Mouse (Mus musculus) intestine, postnatal 0 days (tissue): Measurements from ENCODE around the gene 9930022D16Rik. TPM values are rescaled to one million over a fixed set of nuclear protein-coding genes. Genes with fewer than 3 reads are reported as not detected.

Experiments
- ATAC-seq: fragments of 200-750 bp; cut with Nextera tagmentation; 2 replicates; pipeline ENCODE4 v1.8.0; 2017; ENCODE audit warnings: mild to moderate bottlenecking, moderate TSS enrichment, moderate library complexity
- H3K27ac ChIP-seq: fragments of 300-500 bp; sonication (generic); 2 replicates; pipeline ENCODE4 v1.5.1; 2014; ENCODE audit warnings: mild to moderate bottlenecking, low read depth, low read length, moderate library complexity
- H3K27me3 ChIP-seq: fragments of 300-500 bp; sonication (generic); replicated peaks from 2 replicates; pipeline ENCODE4 v1.6.1; 2014; ENCODE audit warnings: low read length, mixed read lengths; ENCODE audit not compliant: control insufficient read depth, insufficient read depth
- H3K36me3 ChIP-seq: fragments of 300-500 bp; sonication (generic); 2 replicates; pipeline ENCODE4 v1.6.1; 2014; ENCODE audit warnings: mild to moderate bottlenecking, moderate library complexity; ENCODE audit not compliant: control insufficient read depth, insufficient read depth
- H3K4me1 ChIP-seq: fragments of 300-500 bp; sonication (generic); replicated peaks from 2 replicates; pipeline ENCODE4 v1.6.1; 2014; ENCODE audit warnings: antibody characterized with exemption, low read length, mixed read lengths; ENCODE audit not compliant: control insufficient read depth, insufficient read depth
- H3K4me2 ChIP-seq: fragments of 300-500 bp; sonication (generic); replicated peaks from 2 replicates; pipeline ENCODE4 v1.6.1; 2014; ENCODE audit warnings: low read depth, mild to moderate bottlenecking, moderate library complexity
- H3K4me3 ChIP-seq: fragments of 300-500 bp; sonication (generic); 2 replicates; pipeline ENCODE4 v1.5.1; 2014; ENCODE audit warnings: low read depth, low read length
- H3K9ac ChIP-seq: fragments of 300-500 bp; sonication (generic); 2 replicates; pipeline ENCODE4 v1.6.1; 2014; ENCODE audit warnings: mild to moderate bottlenecking, low read depth, low read length
- H3K9me3 ChIP-seq: fragments of 300-500 bp; sonication (generic); 2 replicates; pipeline ENCODE4 v1.6.1; 2016; ENCODE audit warnings: mixed run types; ENCODE audit not compliant: control insufficient read depth
- CTCF ChIP-seq: sonication (generic); IDR thresholded peaks from 2 replicates; pipeline ENCODE4 v1.5.1; 2016; ENCODE audit warnings: low read depth, mild to moderate bottlenecking, control low read depth, antibody characterized with exemption, moderate library complexity
- WGBS: fragments of 180-500 bp; shearing (Covaris S2); extraction: QIAGEN DNeasy Blood & Tissue Kit; methylation state at CpG from one replicate; pipeline ENCODE4 v1.1.7; 2014; 5-methylcytosine and 5-hydroxymethylcytosine counted together
- polyA plus RNA-seq: library from polyadenylated mRNA; unstranded; fragments of >200 nt; fragmentation: Nextera tagmentation; extraction: Ambion mirVana; gene quantifications from 2 replicates; pipeline ENCODE4 v1.2.1, GENCODE M21; 2015

9930022D16Rik gene
- polyA plus RNA-seq, 1 experiment from 2014 or later: 0.08 TPM

GRCm38 (mm10) chr11:109375412-109375811 lies 38.3 kb upstream of the 9930022D16Rik start:
- Histone ChIP-seq H3K4me1 (0 out of 2 replicates have a peak, but pooled peaks cover 4% of the 10 kb centered on the region), H3K4me2 (no peak overlapping the region), H3K27me3 (no peaks in the 10 kb centered on the region), H3K9me3 (no peaks in the 10 kb centered on the region), H3K4me3 (no peak overlapping the region), H3K36me3 (peaks cover 12% of the 10 kb centered on the region; the same call in 1 of the 2 replicates), H3K9ac (no peak overlapping the region), H3K27ac (no peak overlapping the region)
- no peak for ATAC-seq
- 72% methylated on average over 7 of the region's 7 CpGs for WGBS
- no peak for TF ChIP-seq CTCF

DNA sequence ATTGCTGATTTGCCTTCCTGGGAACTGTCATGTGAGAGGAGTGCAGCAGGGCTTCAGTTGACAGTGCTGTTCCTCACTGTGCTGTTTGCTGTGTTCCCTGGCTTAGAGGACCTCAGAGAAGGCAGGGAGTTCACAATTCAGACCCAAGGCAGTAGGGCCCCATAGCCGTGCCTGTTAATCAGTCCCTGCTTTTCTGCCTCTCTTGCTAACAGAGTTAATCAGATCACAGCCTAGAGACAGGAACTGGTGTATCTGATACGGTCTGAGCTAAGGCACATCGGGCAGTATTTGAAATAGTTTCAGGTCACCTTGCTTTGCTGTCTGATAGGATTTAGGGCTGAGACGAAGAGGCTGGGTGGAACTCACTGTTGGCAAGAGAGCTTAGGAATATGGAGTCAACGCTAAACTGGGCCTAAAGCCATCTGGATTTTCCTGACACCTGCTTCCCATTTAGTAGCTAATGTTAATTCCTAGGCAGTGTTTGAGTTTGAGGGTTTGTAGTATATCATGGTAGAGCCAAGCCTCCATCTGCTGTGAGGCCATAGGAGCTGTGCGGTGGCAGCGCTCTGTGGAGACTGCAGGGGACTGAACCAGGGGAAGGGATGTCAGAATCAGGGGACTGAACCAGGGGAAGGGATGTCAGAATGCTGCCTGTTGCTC lies 37.1 kb upstream of the 9930022D16Rik start:
- TF ChIP-seq CTCF: no peak
- no peak for ATAC-seq
- Histone ChIP-seq H3K9me3 (no peaks in the 10 kb centered on the region), H3K36me3 (peaks cover 5% of the 10 kb centered on the region; the same call in 1 of the 2 replicates), H3K4me2 (no peak overlapping the region), H3K4me3 (no peak overlapping the region), H3K4me1 (0 out of 2 replicates have a peak, but pooled peaks cover 4% of the 10 kb centered on the region), H3K9ac (no peak overlapping the region), H3K27ac (no peak overlapping the region), H3K27me3 (no peaks in the 10 kb centered on the region)
- 43% methylated on average over 7 of the region's 7 CpGs for WGBS

DNA sequence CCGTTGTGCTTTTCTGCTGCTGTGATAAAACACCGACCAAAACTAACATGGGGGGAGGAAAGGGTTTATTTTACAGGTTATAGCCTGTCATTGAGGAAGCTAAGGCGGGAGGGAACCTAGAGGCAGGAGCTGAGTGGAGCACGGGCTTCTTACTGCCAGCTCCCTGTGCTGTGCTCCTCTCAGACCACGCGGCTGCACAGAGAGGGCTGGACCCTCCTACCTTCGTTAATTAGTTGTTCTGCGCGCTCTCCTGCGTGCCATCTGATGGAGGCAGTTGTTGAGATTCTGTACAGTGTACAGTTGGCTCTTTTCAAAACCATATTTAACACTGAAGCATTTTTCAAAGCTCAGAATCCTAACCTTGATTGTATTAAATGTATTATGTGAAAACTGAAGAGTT lies 36.2 kb upstream of the 9930022D16Rik start:
- Histone ChIP-seq H3K4me2 (no peak overlapping the region), H3K4me3 (no peak overlapping the region), H3K36me3 (peaks cover 5% of the 10 kb centered on the region; the same call in 1 of the 2 replicates), H3K9ac (no peak overlapping the region), H3K9me3 (no peaks in the 10 kb centered on the region), H3K4me1 (0 out of 2 replicates have a peak, but pooled peaks cover 4% of the 10 kb centered on the region), H3K27me3 (no peaks in the 10 kb centered on the region), H3K27ac (no peak overlapping the region)
- ATAC-seq: no peak
- WGBS: 40% methylated on average over 10 of the region's 10 CpGs
- no peak for TF ChIP-seq CTCF

GRCm38 (mm10) chr11:109378051-109378450 lies 35.7 kb upstream of the 9930022D16Rik start:
- no peak overlapping the region for H3K27ac ChIP-seq
- 0 out of 2 replicates have a peak, but pooled peaks cover 4% of the 10 kb centered on the region for H3K4me1 ChIP-seq
- no peaks in the 10 kb centered on the region for H3K9me3 ChIP-seq
- TF ChIP-seq CTCF: no peak
- no peak overlapping the region for H3K9ac ChIP-seq
- 52% methylated on average over 7 of the region's 7 CpGs for WGBS
- H3K27me3 ChIP-seq: no peaks in the 10 kb centered on the region
- no peak overlapping the region for H3K4me3 ChIP-seq
- ATAC-seq: no peak
- H3K4me2 ChIP-seq: no peak overlapping the region
- peaks cover 5% of the 10 kb centered on the region; the same call in 1 of the 2 replicates for H3K36me3 ChIP-seq

DNA sequence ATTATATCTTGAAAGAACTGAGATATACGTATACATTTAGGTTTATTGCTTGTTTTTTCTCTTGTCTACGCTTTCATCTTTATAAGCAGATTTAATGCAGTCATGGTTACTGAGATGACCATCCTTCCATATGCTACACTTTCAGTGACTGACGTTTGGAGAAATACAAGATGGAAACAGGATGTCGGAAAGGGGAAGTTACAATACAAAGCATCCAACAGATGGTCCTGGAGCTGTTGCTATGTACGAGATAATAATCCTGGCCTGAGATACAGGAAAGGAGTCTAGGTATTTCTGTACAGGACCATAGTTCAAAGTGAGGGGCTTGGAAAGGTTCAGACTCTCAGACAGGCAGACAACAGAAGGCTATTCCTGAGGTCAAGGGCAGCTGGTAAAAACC lies 33.1 kb upstream of the 9930022D16Rik start:
- Histone ChIP-seq H3K4me3 (no peak overlapping the region), H3K4me2 (no peak overlapping the region), H3K4me1 (peaks cover 4% of the 10 kb centered on the region; the same call in 1 of the 2 replicates), H3K27me3 (no peaks in the 10 kb centered on the region), H3K36me3 (no peaks in the 10 kb centered on the region), H3K27ac (no peak overlapping the region), H3K9ac (no peak overlapping the region), H3K9me3 (no peaks in the 10 kb centered on the region)
- no peak for ATAC-seq
- no peak for TF ChIP-seq CTCF
- 62% methylated on average over 5 of the region's 5 CpGs for WGBS

DNA sequence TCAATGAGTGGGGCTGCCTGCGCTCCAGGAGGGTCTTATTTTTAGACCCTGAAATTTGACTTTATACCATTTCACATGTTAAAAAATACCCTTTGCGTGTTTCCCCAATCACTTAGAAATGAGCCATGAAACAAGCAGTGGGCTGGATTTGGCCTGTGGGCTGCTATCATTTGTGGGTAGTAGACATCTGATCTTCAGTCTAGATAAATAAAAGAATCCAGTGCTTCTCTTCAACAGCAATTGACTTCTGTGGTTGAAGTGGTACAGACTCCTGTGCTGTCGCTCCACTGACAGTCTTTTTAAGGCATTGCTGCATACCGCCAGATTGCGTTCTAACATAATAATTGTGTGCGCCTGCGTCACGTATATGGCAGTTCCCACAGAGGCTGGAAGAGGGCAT lies 28.4 kb upstream of the 9930022D16Rik start:
- 89% methylated on average over 8 of the region's 8 CpGs for WGBS
- H3K9me3 ChIP-seq: no peaks in the 10 kb centered on the region
- H3K9ac ChIP-seq: no peak overlapping the region
- H3K4me3 ChIP-seq: no peak overlapping the region
- H3K27me3 ChIP-seq: no peaks in the 10 kb centered on the region
- no peak overlapping the region for H3K27ac ChIP-seq
- TF ChIP-seq CTCF: no peak
- ATAC-seq: no peak
- H3K4me1 ChIP-seq: no peaks in the 10 kb centered on the region; the same call in 1 of the 2 replicates
- H3K36me3 ChIP-seq: no peaks in the 10 kb centered on the region
- H3K4me2 ChIP-seq: no peak overlapping the region
